Mouse (Mus musculus) lung, adult 2 months (tissue): ENCODE data around the gene Cox6a1.

Experiments
- CTCF ChIP-seq: fragments of 200-500 bp; IDR thresholded peaks from 2 replicates; pipeline ENCODE4 v1.5.1; 2011; ENCODE audit warnings: mild to moderate bottlenecking, low read length, control low read depth; ENCODE audit not compliant: insufficient read depth
- POLR2A ChIP-seq: fragments of 200-500 bp; IDR thresholded peaks from 2 replicates; pipeline ENCODE4 v1.6.1; 2011; ENCODE audit warnings: low read depth, mild to moderate bottlenecking, control low read depth, low read length, borderline replicate concordance; ENCODE audit errors: extremely low read depth

GRCm38 (mm10) chr5:115396654-115397053 lies 47.9 kb upstream of the Cox6a1 start:
- no peak for TF ChIP-seq CTCF
- TF ChIP-seq POLR2A: no peak
